Mouse (Mus musculus) embryonic fibroblast, embryonic 13.5 days (primary cell): ENCODE measurements around the gene Iba57.

ENCODE experiments used
- CTCF ChIP-seq: IDR thresholded peaks from 2 replicates; pipeline ENCODE4 v1.5.1; 2011; ENCODE audit warnings: mild to moderate bottlenecking, control low read depth, low read length, moderate library complexity, borderline replicate concordance; ENCODE audit not compliant: insufficient read depth
- POLR2A ChIP-seq: IDR thresholded peaks from 2 replicates; pipeline ENCODE4 v1.6.1; 2011; ENCODE audit warnings: low read depth, mild to moderate bottlenecking, control low read depth, low read length, moderate library complexity

GRCm38 (mm10) chr11:59132065-59132464 lies 31.5 kb downstream of the Iba57 start:
- no peak for TF ChIP-seq CTCF
- no peak for TF ChIP-seq POLR2A
